Mouse (Mus musculus): ENCODE data around the gene Osgepl1. TPM values are rescaled to one million over a fixed set of nuclear protein-coding genes. Genes with fewer than 3 reads are reported as not detected.
"Not testable (repeated sequence)": the region's sequence is repeated elsewhere in the genome, so short reads cannot be mapped to it uniquely, and the experiment has no call there.

The Osgepl1 gene
- polyA plus RNA-seq, 1 experiment, result 3.9 TPM

GRCm38 (mm10) chr1:53324277-53324676 lies 10.9 kb downstream of the Osgepl1 start:
- no peak for TF ChIP-seq CTCF (IDR thresholded peaks at IDR 0.05; ENCODE audit: insufficient read depth, low read length)
- TF ChIP-seq POLR2A (IDR thresholded peaks at IDR 0.05; ENCODE audit: borderline replicate concordance, extremely low read depth, low read depth, low read length), result no peak
- H3K4me1 ChIP-seq (ENCODE audit: control insufficient read depth, insufficient read depth, low read length), result no peaks in the 10 kb centered on the region
- no peak for DNase-seq
- no peak overlapping the region for H3K4me3 ChIP-seq (replicated peaks; ENCODE audit: extremely low read depth, low read depth, low read length)
- 96% methylated on average over 1 of the region's 1 CpGs for WGBS

- WGBS, result 86% methylated on average over 5 of the region's 5 CpGs
- DNase-seq, result no peak
- no peak for TF ChIP-seq CTCF (IDR thresholded peaks at IDR 0.05; ENCODE audit: insufficient read depth, low read length)
- no peak for TF ChIP-seq POLR2A (IDR thresholded peaks at IDR 0.05; ENCODE audit: borderline replicate concordance, extremely low read depth, low read depth, low read length)
- H3K4me1 ChIP-seq (ENCODE audit: control insufficient read depth, insufficient read depth, low read length), result no peaks in the 10 kb centered on the region
- no peak overlapping the region for H3K4me3 ChIP-seq (replicated peaks; ENCODE audit: extremely low read depth, low read depth, low read length)
These were observed 11.5 kb downstream of the Osgepl1 start for GRCm38 (mm10) chr1:53324827-53325494.

- not testable (repeated sequence) for H3K4me1 ChIP-seq (ENCODE audit: control insufficient read depth, insufficient read depth, low read length); H3K4me3 ChIP-seq (replicated peaks; ENCODE audit: extremely low read depth, low read depth, low read length); DNase-seq
- 63% methylated on average over 5 of the region's 5 CpGs for WGBS
These were observed 20.1 kb downstream of the Osgepl1 start for GRCm38 (mm10) chr1:53333527-53333926.

- Histone ChIP-seq H3K4me1 (ENCODE audit: control insufficient read depth, insufficient read depth, low read length) (no peaks in the 10 kb centered on the region), H3K4me3 (replicated peaks; ENCODE audit: extremely low read depth, low read depth, low read length) (no peak overlapping the region)
- no peak for DNase-seq
- no peak for TF ChIP-seq CTCF (IDR thresholded peaks at IDR 0.05; ENCODE audit: insufficient read depth, low read length)
- TF ChIP-seq POLR2A (IDR thresholded peaks at IDR 0.05; ENCODE audit: borderline replicate concordance, extremely low read depth, low read depth, low read length), result no peak
These were observed 22.0 kb downstream of the Osgepl1 start for GRCm38 (mm10) chr1:53335465-53335864.

GRCm38 (mm10) chr1:53337403-53337802 lies 24.0 kb downstream of the Osgepl1 start:
- not testable (repeated sequence) for DNase-seq; H3K4me1 ChIP-seq (ENCODE audit: control insufficient read depth, insufficient read depth, low read length); H3K4me3 ChIP-seq (replicated peaks; ENCODE audit: extremely low read depth, low read depth, low read length)
- WGBS, result 67% methylated on average over 2 of the region's 2 CpGs

- DNase-seq, result no peak
- 100% methylated on average over 2 of the region's 2 CpGs for WGBS
- Histone ChIP-seq H3K4me3 (replicated peaks; ENCODE audit: extremely low read depth, low read depth, low read length) (no peak overlapping the region), H3K4me1 (ENCODE audit: control insufficient read depth, insufficient read depth, low read length) (no peaks in the 10 kb centered on the region)
- TF ChIP-seq CTCF (IDR thresholded peaks at IDR 0.05; ENCODE audit: insufficient read depth, low read length), result no peak
- TF ChIP-seq POLR2A (IDR thresholded peaks at IDR 0.05; ENCODE audit: borderline replicate concordance, extremely low read depth, low read depth, low read length), result no peak
These were observed 27.6 kb downstream of the Osgepl1 start for GRCm38 (mm10) chr1:53341071-53341470.

GRCm38 (mm10) chr1:53352327-53353261 lies 39.2 kb downstream of the Osgepl1 start, which contains the start of the genes Asdurf, Gm28551 and Asnsd1:
Gene Asdurf (minus strand): TSS chr1:53352619.
Gene Gm28551 (minus strand): TSS chr1:53352667.
Gene Asnsd1 (minus strand): TSS chr1:53352752.
- Histone ChIP-seq H3K4me1 (ENCODE audit: control insufficient read depth, insufficient read depth, low read length) (peaks cover 3% of the 10 kb centered on the region; the same call in 1 of the 2 replicates), H3K4me3 (replicated peaks; ENCODE audit: extremely low read depth, low read depth, low read length) (peak within 1 kb of the TSS; percentile 83)
- peak; percentile 98 for DNase-seq
- under 1% methylated on average over 44 of the region's 44 CpGs for WGBS
- TF ChIP-seq POLR2A (IDR thresholded peaks at IDR 0.05; ENCODE audit: borderline replicate concordance, extremely low read depth, low read depth, low read length) (peak; percentile 80; the same call in 1 of the 2 replicates), CTCF (IDR thresholded peaks at IDR 0.05; ENCODE audit: insufficient read depth, low read length) (no peak)

GRCm38 (mm10) chr1:53358988-53359387 lies 45.6 kb downstream of the Osgepl1 start:
- no peak for TF ChIP-seq CTCF (IDR thresholded peaks at IDR 0.05; ENCODE audit: insufficient read depth, low read length)
- TF ChIP-seq POLR2A (IDR thresholded peaks at IDR 0.05; ENCODE audit: borderline replicate concordance, extremely low read depth, low read depth, low read length), result no peak
- Histone ChIP-seq H3K4me3 (replicated peaks; ENCODE audit: extremely low read depth, low read depth, low read length) (no peak overlapping the region), H3K4me1 (ENCODE audit: control insufficient read depth, insufficient read depth, low read length) (no peaks in the 10 kb centered on the region)
- no peak for DNase-seq

Other genes starting within 250 kb of the Osgepl1 start
- gene 1700019A02Rik, start 126.0 kb upstream of the Osgepl1 start, polyA plus RNA-seq (2012; rRNA removed), result not detected in 2 replicates
- 0.93 and 0.95 TPM in 2 replicates for gene Pms1, start 16.6 kb upstream of the Osgepl1 start, polyA plus RNA-seq (2012; rRNA removed)
- gene Ormdl1, start 16.5 kb upstream of the Osgepl1 start, polyA plus RNA-seq (2012; rRNA removed), result 3.6 and 6.4 TPM in 2 replicates
- 13.1 and 15.9 TPM in 2 replicates for gene Gm28778, start 16.5 kb upstream of the Osgepl1 start, polyA plus RNA-seq (2012; rRNA removed)
- gene Asdurf, start 39.0 kb downstream of the Osgepl1 start, polyA plus RNA-seq (2012; rRNA removed), result not detected in 2 replicates
- gene Gm28551, start 39.0 kb downstream of the Osgepl1 start, polyA plus RNA-seq (2012; rRNA removed), result not detected in 2 replicates
- 3.7 and 5.5 TPM in 2 replicates for gene Asnsd1, start 39.1 kb downstream of the Osgepl1 start, polyA plus RNA-seq (2012; rRNA removed)

Data from lung, adult 2 months (tissue).